Mouse (Mus musculus): ENCODE data around the gene Tfrc. TPM values are rescaled to one million over a fixed set of nuclear protein-coding genes. Genes with fewer than 3 reads are reported as not detected.

The Tfrc gene
- polyA plus RNA-seq (2017; shearing (Covaris generic)): 40.1 TPM

GRCm38 (mm10) chr16:32608712-32609400, at the start of gene Tfrc:
Gene Tfrc, plus strand, starts transcription at chr16:32608920.

GRCm38 (mm10) chr16:32643661-32644061, 34.9 kb downstream of the Tfrc start, which contains the start of gene Tnk2:
Gene Tnk2, plus strand, starts transcription at chr16:32643874.

Other genes starting within 250 kb of the Tfrc start
- gene Tm4sf19, start 208.4 kb upstream of the Tfrc start, polyA plus RNA-seq (2017; shearing (Covaris generic)): not detected
- gene Tctex1d2, start 189.2 kb upstream of the Tfrc start, polyA plus RNA-seq (2017; shearing (Covaris generic)): 3.7 TPM
- gene Pcyt1a, start 178.0 kb upstream of the Tfrc start, polyA plus RNA-seq (2017; shearing (Covaris generic)): 15.2 TPM
- gene Slc51a, start 121.0 kb upstream of the Tfrc start, polyA plus RNA-seq (2017; shearing (Covaris generic)): 0.12 TPM
- not detected for gene Zdhhc19, start 112.7 kb upstream of the Tfrc start, polyA plus RNA-seq (2017; shearing (Covaris generic))
- gene Tnk2, start 35.0 kb downstream of the Tfrc start, polyA plus RNA-seq (2017; shearing (Covaris generic)): 14.4 TPM
- gene Muc4, start 127.0 kb downstream of the Tfrc start, polyA plus RNA-seq (2017; shearing (Covaris generic)): 0.27 TPM
- 0.55 TPM for gene Muc20, start 188.5 kb downstream of the Tfrc start, polyA plus RNA-seq (2017; shearing (Covaris generic))
- gene Smbd1, start 201.6 kb downstream of the Tfrc start, polyA plus RNA-seq (2017; shearing (Covaris generic)): not detected